Mouse (Mus musculus) macrophage (primary cell): ENCODE data around the gene Ttll6. TPM values are rescaled to one million over a fixed set of nuclear protein-coding genes. Genes with fewer than 3 reads are reported as not detected.

ENCODE experiments used
- H3K27ac ChIP-seq: fragments of 350-480 bp; formaldehyde crosslinking; 2 replicates; pipeline ENCODE4 v1.9.0; 2021
- H3K36me3 ChIP-seq: fragments of 350-480 bp; formaldehyde crosslinking; 2 replicates; pipeline ENCODE4 v1.9.0; 2021; ENCODE audit errors: inconsistent target
- H3K4me3 ChIP-seq: fragments of 350-480 bp; formaldehyde crosslinking; 2 replicates; pipeline ENCODE4 v1.9.0; 2021; ENCODE audit errors: inconsistent target
- H3K79me2 ChIP-seq: fragments of 350-480 bp; formaldehyde crosslinking; 2 replicates; pipeline ENCODE4 v1.9.0; 2021; ENCODE audit errors: inconsistent target
- WGBS: methylation state at CpG from one replicate; pipeline ENCODE4 v1.1.7; 2026; ENCODE audit warnings: inconsistent platforms; ENCODE audit not compliant: missing documents; 5-methylcytosine and 5-hydroxymethylcytosine counted together
- polyA plus RNA-seq: library from polyadenylated mRNA; stranded (reverse); fragments of 250-400 nt; gene quantifications from 3 replicates; pipeline ENCODE4 v1.2.4, GENCODE M21; 2018; ENCODE audit warnings: inconsistent platforms

Ttll6 gene
- polyA plus RNA-seq, 1 experiment from 2014 or later = not detected

DNA sequence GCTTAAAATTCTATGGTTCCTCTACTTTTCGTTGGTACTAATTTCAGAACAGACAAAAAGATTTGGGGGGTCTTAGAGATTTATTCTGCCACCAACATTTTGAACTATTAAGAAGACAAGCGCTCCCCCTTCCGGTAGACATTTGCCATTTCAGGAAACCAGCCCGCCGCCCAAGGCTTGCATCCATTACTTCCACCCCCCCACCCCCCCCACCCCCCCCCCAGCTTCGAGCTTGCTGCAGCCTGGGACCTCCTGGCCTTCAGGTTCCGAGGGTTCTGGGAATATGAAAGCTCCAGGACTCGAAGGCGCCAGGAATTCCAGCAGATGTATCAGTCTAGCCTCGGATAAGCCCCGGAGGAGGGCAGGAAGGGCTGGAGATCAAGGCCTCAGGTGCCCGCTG, 65.1 kb downstream of the Ttll6 start:
- Histone ChIP-seq H3K27ac (no peak overlapping the region), H3K79me2 (no peaks in the 10 kb centered on the region), H3K36me3 (no peaks in the 10 kb centered on the region), H3K4me3 (no peak overlapping the region)
- 3% methylated on average over 9 of the region's 12 CpGs for WGBS

DNA sequence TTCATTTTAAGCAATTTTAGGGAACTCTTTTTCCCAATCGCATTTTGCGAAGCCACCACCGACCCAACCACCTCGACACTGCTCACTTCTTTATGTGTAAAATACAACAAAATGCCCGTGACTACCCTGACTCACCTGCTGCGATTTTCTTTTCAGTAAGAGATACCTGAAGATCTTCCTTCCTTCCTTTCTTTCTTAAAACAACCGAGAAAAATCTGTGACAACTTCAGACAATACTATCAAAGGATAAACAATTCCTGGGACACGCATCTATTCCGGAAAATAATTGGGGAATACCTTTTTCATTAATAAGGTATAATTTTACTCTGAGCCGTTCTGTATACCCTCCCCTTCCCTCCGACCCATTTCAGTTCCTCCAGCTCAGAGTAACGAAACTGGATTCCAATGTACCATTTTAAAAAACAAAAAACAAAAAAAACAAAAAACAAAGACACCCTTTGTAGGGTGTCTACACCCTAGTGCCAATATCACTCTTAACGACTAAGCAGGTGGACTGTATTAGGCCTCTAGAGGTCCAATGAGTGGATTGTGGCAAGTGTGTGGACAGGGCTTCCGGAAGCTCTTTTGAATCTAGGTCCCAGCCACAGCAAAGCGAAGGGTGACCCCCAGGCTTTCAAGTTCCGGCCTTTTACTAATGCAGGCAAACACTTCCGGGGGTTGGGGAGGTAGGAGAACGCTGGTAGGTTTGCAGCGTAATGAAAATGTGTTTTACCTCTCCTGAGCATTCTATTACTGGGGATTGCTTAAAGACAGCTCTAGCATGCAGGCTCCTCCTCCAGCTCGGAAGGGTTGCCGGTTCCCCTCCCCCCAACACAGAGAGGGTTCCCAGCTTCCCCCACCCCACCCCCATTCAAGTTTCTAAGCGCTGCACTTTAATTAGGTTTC, 65.8 kb downstream of the Ttll6 start:
- Histone ChIP-seq H3K4me3 (no peak overlapping the region), H3K79me2 (no peaks in the 10 kb centered on the region), H3K36me3 (no peaks in the 10 kb centered on the region), H3K27ac (no peak overlapping the region)
- WGBS = 8% methylated on average over 22 of the region's 22 CpGs

DNA sequence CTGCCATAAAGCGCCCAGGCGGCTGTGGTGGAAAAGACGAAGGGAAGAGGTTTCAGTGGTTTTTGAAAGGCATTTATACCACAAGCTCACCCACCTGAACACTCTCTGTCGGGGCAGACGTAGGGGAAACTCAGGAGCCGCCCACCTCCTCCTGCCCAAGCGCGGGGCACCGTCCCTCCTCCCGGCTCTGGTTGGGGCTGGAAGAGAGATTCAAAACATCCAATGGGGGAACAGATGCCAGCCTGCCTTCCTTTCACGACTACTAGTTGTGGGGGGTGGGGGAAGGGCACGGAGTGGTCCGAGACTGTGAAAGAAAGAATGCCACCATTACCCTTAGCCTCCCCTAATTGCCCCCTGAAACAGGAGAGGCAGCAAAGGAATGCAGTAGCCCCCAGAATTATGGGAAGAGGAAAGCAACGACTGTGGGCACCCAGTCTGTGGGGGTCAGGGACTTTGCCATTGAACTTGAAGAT, 66.6 kb downstream of the Ttll6 start:
- 4% methylated on average over 14 of the region's 14 CpGs for WGBS
- no peaks in the 10 kb centered on the region for H3K36me3 ChIP-seq
- H3K4me3 ChIP-seq = no peak overlapping the region
- no peak overlapping the region for H3K27ac ChIP-seq
- no peaks in the 10 kb centered on the region for H3K79me2 ChIP-seq

DNA sequence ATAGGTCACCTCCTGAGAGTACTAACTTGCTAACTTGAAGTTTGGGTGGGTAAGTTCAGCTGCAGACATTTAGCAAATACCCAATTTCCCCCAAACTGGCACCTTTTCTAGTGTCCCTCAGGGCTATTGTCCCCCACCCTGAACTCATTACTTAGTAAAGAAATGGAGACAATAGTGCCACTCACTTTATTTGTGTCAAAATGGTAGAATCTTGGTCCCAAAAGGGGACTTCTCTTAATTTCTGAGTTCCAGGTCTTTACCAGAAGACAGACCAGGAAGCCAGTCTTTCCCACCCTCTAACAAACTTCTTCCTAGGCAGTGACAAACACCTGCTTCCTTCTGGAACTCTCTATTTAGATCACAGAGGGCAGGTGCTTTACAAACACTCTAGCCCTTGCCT, 68.2 kb downstream of the Ttll6 start:
- Histone ChIP-seq H3K27ac (no peak overlapping the region), H3K4me3 (no peak overlapping the region)

DNA sequence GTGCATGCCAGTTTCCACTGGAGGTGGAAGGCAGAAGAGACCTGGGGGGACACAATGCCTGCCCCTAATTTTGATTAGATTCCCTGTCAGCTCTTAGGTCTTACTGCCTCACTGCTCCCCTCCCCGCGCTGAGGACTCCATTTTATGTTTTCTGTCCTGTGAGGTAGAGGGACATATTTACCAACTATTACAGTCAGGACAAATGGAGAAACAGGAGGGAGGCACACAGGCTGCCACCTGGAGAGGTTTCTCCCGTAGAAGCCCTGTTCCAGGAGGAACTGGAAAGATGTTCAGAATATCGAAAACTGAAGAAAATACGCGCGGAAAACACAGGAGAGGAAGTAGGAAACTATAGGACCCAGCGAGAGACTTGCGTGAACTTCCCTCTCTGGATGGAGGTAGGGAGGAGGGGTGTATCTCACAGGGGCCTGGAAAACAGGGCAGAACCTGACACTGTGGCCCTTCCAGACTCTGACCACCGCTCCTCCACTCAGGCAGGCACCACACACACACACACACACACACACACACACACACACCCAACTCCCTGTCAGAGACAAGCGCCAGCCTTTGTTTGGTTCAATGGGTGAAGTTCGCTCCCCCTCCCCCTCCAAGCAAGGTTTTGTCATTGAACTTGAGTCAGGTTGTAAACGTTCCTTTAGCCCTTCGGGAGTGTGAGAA, 69.0 kb downstream of the Ttll6 start:
- no peaks in the 10 kb centered on the region for H3K36me3 ChIP-seq
- no peak overlapping the region for H3K4me3 ChIP-seq
- WGBS = 5% methylated on average over 13 of the region's 14 CpGs
- no peak overlapping the region for H3K27ac ChIP-seq
- no peaks in the 10 kb centered on the region for H3K79me2 ChIP-seq

More for the DNA sequence above, 68.2 kb downstream of the Ttll6 start:
- Histone ChIP-seq H3K36me3 (no peaks in the 10 kb centered on the region), H3K79me2 (no peaks in the 10 kb centered on the region)

DNA sequence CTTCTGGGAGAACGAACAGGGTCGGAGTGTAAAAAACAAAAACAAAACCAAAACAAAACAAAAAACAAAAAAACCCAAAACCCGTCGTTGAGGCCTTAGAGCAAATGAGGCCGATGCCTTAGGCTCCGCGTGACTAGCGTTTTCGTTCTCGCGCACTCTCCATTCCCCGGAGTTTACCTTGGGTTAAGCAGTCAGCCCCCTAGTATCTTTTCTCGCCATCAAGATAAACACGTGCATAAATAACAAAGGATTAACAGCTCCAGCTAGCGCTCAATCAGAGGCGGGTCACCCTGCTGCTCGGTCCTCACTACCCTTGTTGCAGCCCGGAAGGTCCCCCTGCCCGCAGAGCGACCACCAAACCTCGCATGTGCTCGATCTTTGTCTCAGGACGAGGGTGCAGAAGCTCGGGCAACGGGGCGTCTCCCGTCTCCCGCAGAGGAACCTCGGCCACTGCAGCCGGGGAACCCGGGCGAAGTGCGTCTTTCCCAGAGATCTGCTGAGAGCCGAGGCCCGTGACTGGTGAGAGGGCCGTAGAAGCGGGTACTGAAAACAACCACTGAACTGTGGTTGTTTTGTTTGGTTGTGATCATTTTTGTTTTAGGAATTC, 69.7 kb downstream of the Ttll6 start:
- Histone ChIP-seq H3K79me2 (no peaks in the 10 kb centered on the region), H3K36me3 (no peaks in the 10 kb centered on the region), H3K27ac (no peak overlapping the region), H3K4me3 (no peak overlapping the region)
- 4% methylated on average over 37 of the region's 37 CpGs for WGBS

DNA sequence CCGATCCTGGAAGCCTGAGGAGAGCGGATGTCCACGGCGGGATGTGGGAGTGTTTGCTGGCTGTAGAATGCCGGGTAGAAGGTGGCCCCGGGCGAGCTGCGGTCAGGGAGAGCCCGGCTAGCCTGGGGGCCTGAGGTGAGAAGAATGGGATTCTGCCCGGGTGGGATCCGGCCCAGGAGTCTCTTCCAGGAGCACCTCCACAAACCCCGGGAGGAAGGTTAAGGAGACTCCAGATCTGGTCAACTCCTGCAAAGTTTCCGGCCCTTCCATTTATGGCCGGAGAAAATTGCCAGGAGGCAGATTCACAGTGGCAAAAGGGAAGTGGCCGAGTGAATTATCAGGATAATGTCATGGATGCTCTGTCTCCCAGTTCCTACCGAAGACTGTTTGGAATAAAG, 70.2 kb downstream of the Ttll6 start:
- no peak overlapping the region for H3K27ac ChIP-seq
- 6% methylated on average over 16 of the region's 16 CpGs for WGBS
- H3K79me2 ChIP-seq = no peaks in the 10 kb centered on the region
- H3K36me3 ChIP-seq = no peaks in the 10 kb centered on the region
- no peak overlapping the region for H3K4me3 ChIP-seq

DNA sequence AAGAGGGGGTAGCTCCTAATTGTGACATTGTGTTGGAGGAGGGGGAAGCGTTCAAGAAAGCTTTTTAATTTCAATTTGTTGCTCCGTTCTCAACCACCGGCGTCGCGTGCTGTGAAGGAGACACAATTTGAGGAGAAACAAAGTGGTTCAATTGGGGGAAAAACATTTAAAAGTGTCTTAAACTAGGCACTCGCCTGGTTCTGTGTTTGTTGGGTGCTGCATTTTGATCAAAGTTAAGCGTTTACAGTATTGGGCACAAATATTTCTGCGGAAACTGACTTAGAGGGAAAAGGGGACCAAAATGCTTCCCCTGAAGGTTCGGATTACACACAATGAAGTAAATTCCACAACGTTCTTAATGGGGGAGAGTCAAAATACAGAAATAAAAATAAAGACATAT, 70.8 kb downstream of the Ttll6 start:
- WGBS = 15% methylated on average over 11 of the region's 11 CpGs
- no peaks in the 10 kb centered on the region for H3K79me2 ChIP-seq
- H3K36me3 ChIP-seq = no peaks in the 10 kb centered on the region
- H3K27ac ChIP-seq = no peak overlapping the region
- no peak overlapping the region for H3K4me3 ChIP-seq

DNA sequence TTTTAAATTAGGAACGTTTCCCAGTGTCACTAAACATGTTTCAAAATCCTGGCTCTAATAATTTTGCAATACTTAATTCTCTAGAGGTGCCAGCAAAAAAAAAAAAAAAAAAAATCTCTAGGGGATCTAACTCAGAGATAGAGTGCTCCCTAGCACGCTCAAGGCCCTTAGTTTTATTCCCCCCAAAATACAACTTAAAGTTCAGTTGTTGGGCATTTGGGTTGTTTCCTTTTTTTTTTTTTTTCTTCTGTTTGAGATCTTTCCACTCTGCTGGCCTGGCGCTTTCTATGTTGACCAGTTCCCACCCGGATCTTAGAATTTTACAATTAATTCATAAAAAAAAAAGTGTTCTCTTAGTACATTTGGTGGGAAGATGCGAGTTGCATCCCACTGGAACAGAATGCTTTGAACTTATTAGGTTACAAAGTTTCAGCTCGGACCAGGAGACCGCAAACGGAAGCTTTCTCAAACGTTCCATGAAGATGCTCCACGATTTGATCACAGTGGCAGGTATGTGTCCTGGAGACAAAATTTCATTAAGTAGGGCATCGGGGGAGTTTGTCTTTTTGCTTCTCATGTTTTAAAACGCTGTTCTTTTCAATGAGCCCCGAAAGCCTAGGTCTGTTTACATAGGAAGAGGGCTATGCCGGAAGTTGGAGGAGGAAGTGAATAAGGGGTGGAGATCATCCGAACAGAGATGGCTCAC, 72.0 kb downstream of the Ttll6 start:
- Histone ChIP-seq H3K27ac (no peak overlapping the region), H3K79me2 (no peaks in the 10 kb centered on the region), H3K36me3 (no peaks in the 10 kb centered on the region), H3K4me3 (no peak overlapping the region)
- 3% methylated on average over 14 of the region's 15 CpGs for WGBS

Other genes starting within 250 kb of the Ttll6 start
- 0.19 to 0.55 TPM (median 0.33 TPM) in 3 replicates for gene B4galnt2, start 218.9 kb upstream of the Ttll6 start, polyA plus RNA-seq
- not detected in 3 replicates for gene Igf2bp1, start 127.8 kb upstream of the Ttll6 start, polyA plus RNA-seq
- not detected in 3 replicates for gene Gip, start 109.2 kb upstream of the Ttll6 start, polyA plus RNA-seq
- gene Snf8, start 98.9 kb upstream of the Ttll6 start, polyA plus RNA-seq = 81.3 to 105 TPM (median 84.8 TPM) in 3 replicates
- 33.4 to 44.7 TPM (median 40.1 TPM) in 3 replicates for gene Ube2z, start 68.4 kb upstream of the Ttll6 start, polyA plus RNA-seq
- 39.0 to 216 TPM (median 98.4 TPM) in 3 replicates for gene Atp5g1, start 58.1 kb upstream of the Ttll6 start, polyA plus RNA-seq
- gene Calcoco2, start 21.8 kb upstream of the Ttll6 start, polyA plus RNA-seq = not detected in 3 replicates
- not detected in 3 replicates for gene Hoxb13, start 60.5 kb downstream of the Ttll6 start, polyA plus RNA-seq
- gene Hoxb9, start 137.7 kb downstream of the Ttll6 start, polyA plus RNA-seq = not detected in 3 replicates
- gene Hoxb8, start 148.1 kb downstream of the Ttll6 start, polyA plus RNA-seq = not detected in 3 replicates
- gene Hoxb7, start 152.8 kb downstream of the Ttll6 start, polyA plus RNA-seq = not detected in 3 replicates
- not detected in 3 replicates for gene Hoxb6, start 158.7 kb downstream of the Ttll6 start, polyA plus RNA-seq
- gene Hoxb5, start 169.6 kb downstream of the Ttll6 start, polyA plus RNA-seq = not detected in 3 replicates
- gene Hoxb4, start 184.5 kb downstream of the Ttll6 start, polyA plus RNA-seq = 3.3 to 7.4 TPM (median 4.1 TPM) in 3 replicates
- gene Hoxb3, start 189.5 kb downstream of the Ttll6 start, polyA plus RNA-seq = 0.95 to 1.2 TPM (median 1.1 TPM) in 3 replicates
- gene Hoxb2, start 216.7 kb downstream of the Ttll6 start, polyA plus RNA-seq = not detected in 3 replicates
- gene Hoxb1, start 232.0 kb downstream of the Ttll6 start, polyA plus RNA-seq = not detected in 3 replicates